Mouse (Mus musculus) embryonic fibroblast, embryonic 13.5 days (primary cell): ENCODE measurements around the gene Tgfa.

ENCODE experiments used
- CTCF ChIP-seq: IDR thresholded peaks from 2 replicates; pipeline ENCODE4 v1.5.1; 2011; ENCODE audit warnings: mild to moderate bottlenecking, control low read depth, low read length, moderate library complexity, borderline replicate concordance; ENCODE audit not compliant: insufficient read depth
- POLR2A ChIP-seq: IDR thresholded peaks from 2 replicates; pipeline ENCODE4 v1.6.1; 2011; ENCODE audit warnings: low read depth, mild to moderate bottlenecking, control low read depth, low read length, moderate library complexity

- TF ChIP-seq CTCF (no peak), POLR2A (no peak)
Observed at GRCm38 (mm10) chr6:86232367-86232766, 37.3 kb downstream of the Tgfa start.
